Mouse (Mus musculus): Measurements from ENCODE around the gene Klhdc3. TPM values are rescaled to one million over a fixed set of nuclear protein-coding genes. Genes with fewer than 3 reads are reported as not detected.

The Klhdc3 gene
- polyA plus RNA-seq, 1 experiment from 2014 or later, result 61.4 TPM

- ATAC-seq (no peak), DNase-seq (ENCODE audit: low read depth, low spot score) (no peak)
- POLR2A ChIA-PET, result interaction anchor here (1.0 kb wide), 1 partner anchor 16 kb away, joined by 3 read pairs; no protein-coding TSS in a partner anchor
- in situ Hi-C loops (cut with MboI; ENCODE audit: low pct_unique_long_range_greater_than_20kb), result no loop called here
- H3K27me3 ChIP-seq, result no peaks in the 10 kb centered on the region
- no peak for TF ChIP-seq CTCF (IDR thresholded peaks at IDR 0.05)
- CTCF ChIA-PET, result no interaction called here
Measured at GRCm38 (mm10) chr17:46667712-46668111, 13.0 kb downstream of the Klhdc3 start.

DNA sequence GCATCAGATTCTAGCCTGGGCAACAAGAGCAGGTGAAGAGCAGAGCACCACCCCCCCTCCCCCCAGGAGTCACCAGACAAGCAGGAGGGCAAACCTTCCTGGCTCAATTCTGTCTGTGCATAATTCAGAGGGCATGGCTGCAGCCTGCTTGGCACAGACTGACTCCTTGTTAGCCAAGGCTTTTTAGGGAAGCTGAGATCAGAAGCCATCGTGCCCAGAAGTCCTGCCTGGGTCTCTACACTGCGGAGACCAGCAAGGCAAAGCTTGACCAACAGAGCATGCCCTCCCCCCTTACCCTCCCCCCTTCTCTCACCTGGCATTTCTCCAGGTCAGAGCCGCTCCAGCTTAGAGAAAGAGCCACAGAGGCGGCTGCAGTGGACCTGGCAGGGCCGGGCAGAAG lies 18.0 kb downstream of the Klhdc3 start:
- no peak for DNase-seq (ENCODE audit: low read depth, low spot score)
- TF ChIP-seq CTCF (IDR thresholded peaks at IDR 0.05), result no peak
- in situ Hi-C loops (cut with MboI; ENCODE audit: low pct_unique_long_range_greater_than_20kb), result no loop called here
- no peaks in the 10 kb centered on the region for H3K27me3 ChIP-seq
- ChIA-PET POLR2A (interaction anchor here (0.9 kb wide), 1 partner anchor 11 kb away, joined by 3 read pairs; no protein-coding TSS in a partner anchor), CTCF (interaction anchor here (0.9 kb wide), 1 partner anchor 12 kb away, joined by 4 read pairs; the partner anchor contains the start of gene Rrp36)
- no peak for ATAC-seq

DNA sequence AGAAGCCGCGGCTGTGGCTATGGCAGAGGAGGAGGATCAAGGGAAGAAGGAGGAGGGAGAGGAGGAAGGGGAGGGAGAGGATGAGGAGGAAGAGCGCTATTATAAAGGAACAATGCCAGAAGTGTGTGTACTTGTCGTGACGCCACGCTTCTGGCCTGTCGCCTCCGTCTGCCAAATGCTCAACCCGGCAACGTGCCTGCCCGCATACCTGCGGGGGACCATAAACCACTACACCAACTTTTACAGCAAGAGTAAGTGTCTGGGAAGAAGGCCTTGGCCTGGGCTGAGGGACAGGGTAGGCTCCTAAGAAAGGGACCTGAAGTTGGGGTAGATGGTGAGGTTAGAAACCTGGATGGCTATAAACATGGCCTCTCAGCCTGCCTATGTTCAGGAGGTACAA lies 18.7 kb downstream of the Klhdc3 start:
- in situ Hi-C loops (cut with MboI; ENCODE audit: low pct_unique_long_range_greater_than_20kb), result no loop called here
- TF ChIP-seq CTCF (IDR thresholded peaks at IDR 0.05), result no peak

GRCm38 (mm10) chr17:46661351-46661750 lies 19.4 kb downstream of the Klhdc3 start:
- CTCF ChIA-PET, result no interaction called here
- no peak for ATAC-seq
- no peak for TF ChIP-seq CTCF (IDR thresholded peaks at IDR 0.05)
- in situ Hi-C loops (cut with MboI; ENCODE audit: low pct_unique_long_range_greater_than_20kb), result no loop called here
- POLR2A ChIA-PET, result no interaction called here
- no peak for DNase-seq (ENCODE audit: low read depth, low spot score)
- H3K27me3 ChIP-seq, result no peaks in the 10 kb centered on the region

More for the DNA sequence above, 18.7 kb downstream of the Klhdc3 start:
- ATAC-seq (no peak), DNase-seq (ENCODE audit: low read depth, low spot score) (no peak)
- ChIA-PET CTCF (no interaction called here), POLR2A (no interaction called here)
- H3K27me3 ChIP-seq, result no peaks in the 10 kb centered on the region

- H3K27me3 ChIP-seq, result no peaks in the 10 kb centered on the region
- ChIA-PET POLR2A (interaction anchor here (1.9 kb wide), 1 partner anchor 9 kb away, joined by 6 read pairs; no protein-coding TSS in a partner anchor), CTCF (no interaction called here)
- ATAC-seq (no peak), DNase-seq (ENCODE audit: low read depth, low spot score) (no peak)
- TF ChIP-seq CTCF (IDR thresholded peaks at IDR 0.05), result no peak
- in situ Hi-C loops (cut with MboI; ENCODE audit: low pct_unique_long_range_greater_than_20kb), result no loop called here
Measured at GRCm38 (mm10) chr17:46656054-46656453, 24.7 kb downstream of the Klhdc3 start.

DNA sequence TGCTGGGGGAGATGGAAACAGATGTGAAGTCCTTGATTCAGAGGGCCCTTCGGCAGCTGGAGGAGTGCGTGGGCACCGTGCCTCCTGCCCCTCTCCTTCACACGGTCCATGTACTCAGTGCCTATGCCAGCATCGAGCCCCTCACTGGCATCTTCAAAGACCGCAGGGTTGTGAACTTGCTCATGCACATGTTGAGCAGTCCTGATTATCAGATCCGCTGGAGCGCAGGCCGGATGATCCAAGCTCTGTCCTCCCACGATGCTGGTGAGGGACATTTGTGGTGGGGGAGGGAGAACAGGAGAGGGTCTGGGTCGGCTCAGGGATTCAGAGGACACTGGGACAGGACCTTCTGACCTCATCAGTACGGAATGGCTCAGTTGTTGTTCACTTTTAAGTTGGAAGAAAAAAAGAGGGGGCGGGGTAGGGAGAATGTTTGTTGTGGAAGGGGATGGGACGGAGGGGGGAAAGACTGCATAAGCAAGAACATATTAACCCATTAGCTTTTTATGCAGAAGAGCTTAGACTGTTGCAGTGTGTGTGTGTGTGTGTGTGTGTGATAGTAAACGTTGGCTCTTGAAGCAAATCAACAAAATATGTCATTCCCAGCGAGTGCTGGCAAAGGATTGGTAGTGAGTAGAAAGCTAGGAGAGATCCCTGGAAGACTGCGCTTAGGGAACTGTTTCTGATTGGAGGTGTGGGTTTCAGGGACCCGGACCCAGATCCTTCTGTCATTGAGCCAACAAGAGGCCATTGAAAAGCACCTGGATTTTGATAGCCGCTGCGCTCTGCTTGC lies 28.8 kb downstream of the Klhdc3 start:
- DNase-seq (ENCODE audit: low read depth, low spot score) (no peak), ATAC-seq (no peak)
- ChIA-PET CTCF (no interaction called here), POLR2A (interaction anchor here (0.6 to 1.4 kb wide), 3 partner anchors 11 to 433 kb away, joined by 3 read pairs; no protein-coding TSS in a partner anchor)
- no peaks in the 10 kb centered on the region for H3K27me3 ChIP-seq
- in situ Hi-C loops (cut with MboI; ENCODE audit: low pct_unique_long_range_greater_than_20kb), result loop anchor here (5.0 kb wide), 1 partner anchor 60 kb away; the partner anchor contains the start of gene Pex6
- TF ChIP-seq CTCF (IDR thresholded peaks at IDR 0.05), result no peak

- ATAC-seq (no peak), DNase-seq (ENCODE audit: low read depth, low spot score) (no peak)
- in situ Hi-C loops (cut with MboI; ENCODE audit: low pct_unique_long_range_greater_than_20kb), result loop anchor here (5.0 kb wide), 1 partner anchor 61 kb away; the partner anchor contains the start of gene Pex6
- no peaks in the 10 kb centered on the region for H3K27me3 ChIP-seq
- no peak for TF ChIP-seq CTCF (IDR thresholded peaks at IDR 0.05)
- ChIA-PET POLR2A (interaction anchor here (1.4 kb wide), 1 partner anchor 12 kb away, joined by 3 read pairs; no protein-coding TSS in a partner anchor), CTCF (no interaction called here)
Measured at GRCm38 (mm10) chr17:46651292-46651691, 29.4 kb downstream of the Klhdc3 start.

- in situ Hi-C loops (cut with MboI; ENCODE audit: low pct_unique_long_range_greater_than_20kb), result loop anchor here (5.0 kb wide), 1 partner anchor 62 kb away; the partner anchor contains the start of gene Pex6
- H3K27me3 ChIP-seq, result no peaks in the 10 kb centered on the region
- ChIA-PET CTCF (no interaction called here), POLR2A (interaction anchor here (0.6 to 1.5 kb wide), 3 partner anchors 15 to 30 kb away, joined by 3 to 4 read pairs (median 3); partner anchors contain the start of gene Klhdc3)
- ATAC-seq (peak; percentile 77), DNase-seq (ENCODE audit: low read depth, low spot score) (no peak)
- TF ChIP-seq CTCF (IDR thresholded peaks at IDR 0.05), result no peak
Measured at GRCm38 (mm10) chr17:46650232-46651031, 30.3 kb downstream of the Klhdc3 start, which contains the start of gene Cul7. TSS of gene Cul7 (plus strand) at chr17:46650337.

DNA sequence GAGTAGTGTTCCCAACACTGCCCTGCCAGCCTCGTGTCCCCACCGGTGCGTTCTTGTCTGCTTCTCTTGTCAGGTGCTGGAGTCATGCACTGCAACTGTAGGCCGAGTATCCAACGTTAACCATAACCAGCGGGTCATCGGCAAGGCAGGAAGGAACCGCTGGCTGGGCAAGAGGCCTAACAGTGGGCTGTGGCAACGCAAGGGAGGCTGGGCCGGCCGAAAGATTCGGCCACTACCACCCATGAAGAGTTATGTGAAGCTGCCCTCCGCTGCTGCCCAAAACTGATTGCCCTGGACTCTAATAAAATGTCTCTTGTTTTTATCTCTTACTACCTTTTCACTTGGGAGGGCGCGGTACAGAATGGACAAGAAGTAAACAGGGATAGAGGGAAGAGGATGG lies 30.9 kb downstream of the Klhdc3 start:
- TF ChIP-seq CTCF (IDR thresholded peaks at IDR 0.05), result no peak
- H3K27me3 ChIP-seq, result no peaks in the 10 kb centered on the region
- DNase-seq (ENCODE audit: low read depth, low spot score), result no peak
- ChIA-PET POLR2A (interaction anchor here (0.8 to 1.5 kb wide), 2 partner anchors 15 to 31 kb away, joined by 3 read pairs; partner anchors contain the start of gene Klhdc3), CTCF (no interaction called here)
- ATAC-seq, result no peak
- in situ Hi-C loops (cut with MboI; ENCODE audit: low pct_unique_long_range_greater_than_20kb), result loop anchor here (5.0 kb wide), 1 partner anchor 62 kb away; the partner anchor contains the start of gene Pex6

DNA sequence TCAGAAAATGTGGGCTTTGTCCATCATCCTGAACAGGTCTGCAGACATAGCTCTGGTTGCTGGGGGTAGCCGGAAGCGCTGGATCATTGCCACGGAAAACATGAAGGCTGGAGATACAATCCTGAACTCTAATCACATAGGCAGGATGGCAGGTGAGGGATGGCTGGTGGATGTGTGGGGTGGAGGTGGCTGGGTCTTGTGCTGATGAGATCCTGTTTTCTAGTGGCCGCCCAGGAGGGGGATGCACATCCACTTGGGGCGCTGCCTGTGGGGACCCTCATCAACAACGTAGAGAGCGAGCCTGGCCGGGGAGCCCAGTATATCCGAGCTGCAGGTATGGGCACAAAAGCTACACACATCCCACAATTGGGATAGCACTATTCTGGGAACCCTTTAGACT lies 32.3 kb downstream of the Klhdc3 start:
- DNase-seq (ENCODE audit: low read depth, low spot score), result no peak
- POLR2A ChIA-PET, result no interaction called here
- ATAC-seq, result no peak
- CTCF ChIA-PET, result interaction anchor here (0.8 kb wide), 1 partner anchor 18 kb away, joined by 3 read pairs; no protein-coding TSS in a partner anchor
- in situ Hi-C loops (cut with MboI; ENCODE audit: low pct_unique_long_range_greater_than_20kb), result no loop called here
- TF ChIP-seq CTCF (IDR thresholded peaks at IDR 0.05), result no peak
- no peaks in the 10 kb centered on the region for H3K27me3 ChIP-seq

Measured in Patski (cell line).